Mouse (Mus musculus) lung, postnatal 0 days (tissue): ENCODE data around the gene Arl4c.

ENCODE experiments used
- CTCF ChIP-seq: IDR thresholded peaks from 2 replicates; pipeline ENCODE4 v1.5.1; 2016; ENCODE audit warnings: antibody characterized with exemption, mild to moderate bottlenecking
- EP300 ChIP-seq: IDR thresholded peaks from 2 replicates; pipeline ENCODE4 v1.6.1; 2016; ENCODE audit warnings: antibody characterized with exemption, mild to moderate bottlenecking, control low read depth

DNA sequence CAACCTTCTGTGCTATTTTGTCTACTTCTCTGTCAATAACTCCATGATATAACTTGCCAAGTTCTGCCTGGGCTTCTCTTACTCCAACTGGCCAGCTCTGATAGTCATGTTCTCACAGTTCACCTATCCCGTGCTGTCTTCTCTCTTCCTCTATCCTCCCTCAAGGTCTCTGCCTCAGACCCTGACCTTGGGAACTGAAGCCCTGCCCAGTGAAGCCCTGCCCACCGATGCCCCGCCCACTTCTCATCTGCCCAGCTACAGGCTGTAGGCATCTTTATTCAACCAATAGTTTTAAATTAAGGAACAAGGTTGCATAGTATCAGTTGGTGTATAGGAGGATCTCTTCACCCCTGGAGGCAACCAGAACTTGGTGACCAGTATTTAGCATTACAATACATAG is 37.4 kb downstream of the Arl4c start:
- TF ChIP-seq EP300 (no peak), CTCF (no peak)
